Mouse (Mus musculus) retina, adult 2 months (tissue): ENCODE data around the gene Slc25a38.

Experiments
- DNase-seq: peaks from one replicate; pipeline ENCODE4 v3.0.0-alpha.2; 2012; ENCODE audit warnings: low read depth, low spot score

Slc25a38 gene

GRCm38 (mm10) chr9:120140652-120141051 is 30.5 kb downstream of the Slc25a38 start:
- DNase-seq = peak; percentile 53

- no peak for DNase-seq
Observed at GRCm38 (mm10) chr9:120144474-120144873, 34.3 kb downstream of the Slc25a38 start.

GRCm38 (mm10) chr9:120149222-120149828 is 39.2 kb downstream of the Slc25a38 start, which contains the start of gene Mobp:
Mobp (plus strand) TSS chr9:120149707.
- no peak for DNase-seq

GRCm38 (mm10) chr9:120151152-120151551 is 41.0 kb downstream of the Slc25a38 start:
- no peak for DNase-seq

GRCm38 (mm10) chr9:120151906-120152399 is 41.8 kb downstream of the Slc25a38 start:
- no peak for DNase-seq

GRCm38 (mm10) chr9:120158047-120158446 is 47.9 kb downstream of the Slc25a38 start:
- DNase-seq = no peak

- DNase-seq = no peak
Observed at GRCm38 (mm10) chr9:120163862-120164261, 53.7 kb downstream of the Slc25a38 start.

- no peak for DNase-seq
Observed at GRCm38 (mm10) chr9:120167826-120168225, 57.7 kb downstream of the Slc25a38 start.

GRCm38 (mm10) chr9:120171295-120171694 is 61.1 kb downstream of the Slc25a38 start:
- no peak for DNase-seq
